Mouse (Mus musculus): ENCODE measurements around the gene Rad23b.

DNA sequence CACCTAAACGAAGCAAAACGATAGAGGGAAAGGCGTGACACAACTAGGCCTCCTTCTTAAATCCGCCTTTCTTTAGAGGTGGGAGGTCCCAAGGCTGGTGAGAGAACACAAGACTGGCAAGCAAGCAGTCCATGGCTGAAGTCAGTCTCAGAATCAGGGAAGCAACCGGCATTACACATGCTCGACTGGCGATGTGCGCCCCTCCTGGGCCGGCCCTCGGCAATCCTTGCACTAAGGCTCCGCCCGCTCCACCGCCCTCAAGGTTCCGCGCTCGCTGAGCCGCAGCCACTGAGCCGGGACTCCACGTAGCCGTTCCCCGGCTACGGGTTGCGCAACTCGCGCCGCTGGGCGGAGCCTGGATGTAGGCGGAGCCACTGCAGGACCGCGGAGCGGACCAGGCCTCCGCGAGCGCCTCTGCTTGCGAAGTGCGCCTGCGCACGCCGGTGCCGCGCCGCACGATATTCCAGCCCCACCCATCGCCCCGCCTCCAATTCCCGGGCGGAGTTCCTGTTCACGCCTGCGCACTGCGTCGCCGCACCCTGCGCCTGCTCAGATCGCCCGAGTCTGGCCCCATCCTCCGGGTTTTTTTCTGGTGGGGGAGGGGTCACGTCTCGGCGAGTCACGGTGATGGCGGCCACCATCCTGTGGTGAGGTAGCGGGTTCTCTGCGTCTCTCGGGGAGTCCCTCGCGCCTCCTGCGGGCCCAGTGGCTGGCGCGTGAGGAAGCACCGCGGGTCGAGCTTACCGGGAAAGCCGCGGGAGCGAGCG is at the start of gene Rad23b:
- peak; percentile 92 for TF ChIP-seq POLR2A (IDR thresholded peaks at IDR 0.05; ENCODE audit: insufficient read depth, low read length)
- TF ChIP-seq CTCF (IDR thresholded peaks at IDR 0.05; ENCODE audit: low read depth, low read length): no peak
